Mouse (Mus musculus) lung, adult 2 months (tissue): ENCODE results near the gene Pnldc1.

Experiments
- CTCF ChIP-seq: fragments of 200-500 bp; IDR thresholded peaks from 2 replicates; pipeline ENCODE4 v1.5.1; 2011; ENCODE audit warnings: mild to moderate bottlenecking, low read length, control low read depth; ENCODE audit not compliant: insufficient read depth
- POLR2A ChIP-seq: fragments of 200-500 bp; IDR thresholded peaks from 2 replicates; pipeline ENCODE4 v1.6.1; 2011; ENCODE audit warnings: low read depth, mild to moderate bottlenecking, control low read depth, low read length, borderline replicate concordance; ENCODE audit errors: extremely low read depth

- TF ChIP-seq CTCF (no peak), POLR2A (no peak)
These were observed 51.0 kb downstream of the Pnldc1 start for GRCm38 (mm10) chr17:12859006-12859520.
